Mouse (Mus musculus): ENCODE data around the gene Sh2b1.
A peak's percentile ranks its signal among the peaks of the same experiment; 100 is the strongest.

Gene Sh2b1

GRCm38 (mm10) chr7:126456382-126457266 is 18.6 kb downstream of the Sh2b1 start:
- DNase-seq (ENCODE audit: low read depth, low spot score): no peak

- no peak for DNase-seq (ENCODE audit: low read depth, low spot score)
These were observed 20.0 kb downstream of the Sh2b1 start for GRCm38 (mm10) chr7:126455242-126455641.

GRCm38 (mm10) chr7:126453861-126454260 is 21.4 kb downstream of the Sh2b1 start:
- no peak for DNase-seq (ENCODE audit: low read depth, low spot score)

GRCm38 (mm10) chr7:126452244-126452643 is 23.0 kb downstream of the Sh2b1 start:
- no peak for DNase-seq (ENCODE audit: low read depth, low spot score)

GRCm38 (mm10) chr7:126450641-126451040 is 24.6 kb downstream of the Sh2b1 start:
- no peak for DNase-seq (ENCODE audit: low read depth, low spot score)

- DNase-seq (ENCODE audit: low read depth, low spot score): no peak
These were observed 25.2 kb downstream of the Sh2b1 start for GRCm38 (mm10) chr7:126449991-126450390.

GRCm38 (mm10) chr7:126448481-126448880 is 26.7 kb downstream of the Sh2b1 start:
- no peak for DNase-seq (ENCODE audit: low read depth, low spot score)

- no peak for DNase-seq (ENCODE audit: low read depth, low spot score)
These were observed 29.0 kb downstream of the Sh2b1 start for GRCm38 (mm10) chr7:126446217-126446616.

GRCm38 (mm10) chr7:126445104-126445815 is 30.0 kb downstream of the Sh2b1 start:
- no peak for DNase-seq (ENCODE audit: low read depth, low spot score)

- DNase-seq (ENCODE audit: low read depth, low spot score): no peak
These were observed 30.7 kb downstream of the Sh2b1 start for GRCm38 (mm10) chr7:126444536-126444935.

GRCm38 (mm10) chr7:126443997-126444396 is 31.2 kb downstream of the Sh2b1 start:
- no peak for DNase-seq (ENCODE audit: low read depth, low spot score)

- no peak for DNase-seq (ENCODE audit: low read depth, low spot score)
These were observed 35.1 kb downstream of the Sh2b1 start for GRCm38 (mm10) chr7:126440134-126440533.

GRCm38 (mm10) chr7:126436851-126437250 is 38.4 kb downstream of the Sh2b1 start:
- peak; percentile 58 for DNase-seq (ENCODE audit: low read depth, low spot score)

- no peak for DNase-seq (ENCODE audit: low read depth, low spot score)
These were observed 39.4 kb downstream of the Sh2b1 start for GRCm38 (mm10) chr7:126435801-126436200.

GRCm38 (mm10) chr7:126434726-126435125 is 40.5 kb downstream of the Sh2b1 start:
- DNase-seq (ENCODE audit: low read depth, low spot score): no peak

- no peak for DNase-seq (ENCODE audit: low read depth, low spot score)
These were observed 45.1 kb downstream of the Sh2b1 start for GRCm38 (mm10) chr7:126430167-126430566.

GRCm38 (mm10) chr7:126429503-126429898 is 45.7 kb downstream of the Sh2b1 start:
- no peak for DNase-seq (ENCODE audit: low read depth, low spot score)

- DNase-seq (ENCODE audit: low read depth, low spot score): peak; percentile 88
These were observed 46.4 kb downstream of the Sh2b1 start, which contains the start of gene Rabep2 for GRCm38 (mm10) chr7:126428631-126429502. Gene Rabep2, plus strand, starts transcription at chr7:126428759.

- no peak for DNase-seq (ENCODE audit: low read depth, low spot score)
These were observed 47.1 kb downstream of the Sh2b1 start for GRCm38 (mm10) chr7:126428154-126428553.

GRCm38 (mm10) chr7:126427323-126427860 is 47.8 kb downstream of the Sh2b1 start:
- DNase-seq (ENCODE audit: low read depth, low spot score): peak; percentile 31

GRCm38 (mm10) chr7:126424161-126424560 is 51.1 kb downstream of the Sh2b1 start:
- DNase-seq (ENCODE audit: low read depth, low spot score): no peak
